Mouse (Mus musculus) heart, postnatal 10 days (tissue): ENCODE results near the gene Hist1h2ab. TPM values are rescaled to one million over a fixed set of nuclear protein-coding genes. Genes with fewer than 3 reads are reported as not detected.
"Not testable (repeated sequence)": the region's sequence is repeated elsewhere in the genome, so short reads cannot be mapped to it uniquely, and the experiment has no call there.

Experiments used
- DNase-seq, 2 experiments: peaks; one replicate each; pipeline ENCODE4 v3.0.0; 2021
- intact Hi-C: fragments of 180-260 bp; cut with DNase I; formaldehyde crosslinking; loops from one replicate; pipeline ENCODE4 v1.15.1; 2025
- microRNA-seq, 2 experiments: library from miRNA; unstranded; fragments of <30 nt; microRNA quantifications; one replicate each; pipeline ENCODE4 v1.2.0; 2022
- total RNA-seq, 2 experiments: library from RNA; stranded (reverse); gene quantifications; 2 replicates each; pipeline ENCODE4 v1.2.3; 2021

The Hist1h2ab gene
- total RNA-seq, 2 experiments from 2014 or later: 166 to 169 TPM

DNA sequence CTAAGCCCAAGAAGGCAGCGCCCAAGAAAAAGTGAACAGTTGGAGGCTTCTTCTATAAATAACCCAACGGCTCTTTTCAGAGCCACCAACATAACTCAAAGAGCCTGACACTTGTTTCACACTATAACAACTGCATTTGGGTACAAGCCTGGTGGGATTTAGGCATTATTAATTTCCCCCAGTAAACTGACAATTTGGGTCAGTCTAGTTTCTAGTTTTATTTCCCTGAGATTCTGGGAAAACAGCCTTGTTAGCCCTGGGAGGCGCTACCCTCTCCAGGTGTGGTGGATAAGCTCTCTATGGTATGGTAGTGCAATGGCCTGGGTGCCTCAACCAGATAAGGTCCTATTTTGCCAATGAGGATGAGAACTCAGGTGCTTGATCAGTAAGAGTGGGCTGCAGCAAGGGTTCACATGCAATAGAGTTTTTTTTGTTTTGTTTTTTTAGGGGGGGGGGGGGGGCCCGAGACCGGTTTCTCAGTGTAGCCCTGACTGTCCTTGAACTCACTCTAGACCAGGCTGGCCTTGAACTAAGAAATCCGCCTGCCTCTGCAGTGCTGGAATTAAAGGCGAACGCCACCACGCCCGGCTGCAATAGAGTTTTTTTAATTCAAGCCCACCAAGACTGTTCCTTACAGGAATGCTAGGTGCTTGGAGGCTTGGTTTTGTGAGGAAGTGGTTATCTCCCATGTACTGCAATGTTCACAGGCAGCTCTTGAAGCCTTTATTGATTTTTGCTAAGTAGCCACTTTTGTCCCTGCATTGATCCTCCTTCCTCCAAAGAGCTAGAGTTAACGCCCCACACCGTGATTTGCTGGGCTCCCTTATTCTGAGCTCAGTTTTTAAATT lies 13.6 kb downstream of the Hist1h2ab start:
- no peak for DNase-seq
- intact Hi-C loops: loop anchor here (5.0 kb wide), 1 partner anchor 1712 kb away; no protein-coding TSS in a partner anchor

DNA sequence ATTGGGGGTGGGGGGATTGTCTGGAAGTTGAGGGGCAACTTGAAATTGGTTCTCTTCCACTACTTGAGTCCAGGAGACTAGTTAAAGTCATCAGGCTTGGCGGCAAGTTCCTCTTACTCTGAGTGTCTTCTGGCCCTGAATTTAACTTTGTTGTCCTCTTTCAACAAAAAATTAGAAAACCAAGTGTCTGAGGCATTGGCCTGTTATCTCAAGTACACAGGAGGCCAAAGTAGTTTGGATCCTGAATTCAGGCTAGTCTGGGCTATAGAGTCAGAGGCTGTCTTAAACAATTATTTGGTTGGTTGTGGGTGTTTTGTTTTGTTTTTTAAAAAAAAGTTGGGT lies 14.2 kb downstream of the Hist1h2ab start:
- intact Hi-C loops: no loop called here
- DNase-seq: no peak

DNA sequence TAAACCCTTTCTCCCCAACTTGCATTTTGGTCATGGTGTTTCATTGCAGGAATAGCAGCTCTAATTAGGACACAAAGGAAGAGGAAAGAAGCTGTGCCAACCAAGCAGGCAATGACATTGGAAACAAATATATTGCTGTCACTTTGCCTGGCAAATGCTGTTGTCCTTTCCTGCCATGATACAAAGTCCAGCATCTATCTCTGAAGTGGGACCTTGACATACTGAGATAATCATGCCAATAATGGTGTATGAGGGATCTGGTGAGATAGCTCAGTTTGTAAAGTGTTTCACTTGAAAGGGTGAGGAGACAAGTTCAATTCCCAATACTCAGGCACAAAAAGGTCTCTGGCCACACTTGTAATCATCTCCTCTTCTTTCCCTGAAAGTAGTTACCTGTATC lies 15.8 kb downstream of the Hist1h2ab start:
- no peak for DNase-seq
- intact Hi-C loops: no loop called here

DNA sequence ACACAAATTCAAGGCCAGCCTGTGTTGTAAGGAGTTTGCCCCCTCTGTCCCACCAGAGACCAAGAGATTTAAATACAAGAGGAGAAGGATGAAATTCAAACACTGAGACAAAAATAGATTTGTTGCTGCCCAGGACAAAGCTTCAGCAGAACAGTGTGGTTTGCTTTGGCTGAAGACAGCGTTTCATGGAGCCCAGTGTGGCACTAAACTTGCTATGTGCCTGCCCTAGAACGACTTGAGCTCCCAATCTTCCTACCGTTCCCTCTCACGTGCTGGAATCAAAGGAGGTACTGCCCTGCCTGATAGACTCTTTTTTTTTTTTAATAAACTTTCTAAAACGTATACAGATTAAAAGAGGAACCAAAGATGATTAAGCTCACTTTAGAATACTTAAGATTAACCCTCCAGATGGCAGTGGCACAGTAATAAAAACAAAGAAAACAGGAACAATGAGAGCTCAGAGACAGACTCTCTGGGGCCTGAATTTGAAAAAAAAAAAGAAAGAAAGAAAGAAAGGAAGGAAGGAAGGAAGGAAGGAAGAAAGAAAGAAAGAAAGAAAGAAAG lies 18.0 kb downstream of the Hist1h2ab start:
- DNase-seq: no peak
- intact Hi-C loops: no loop called here

DNA sequence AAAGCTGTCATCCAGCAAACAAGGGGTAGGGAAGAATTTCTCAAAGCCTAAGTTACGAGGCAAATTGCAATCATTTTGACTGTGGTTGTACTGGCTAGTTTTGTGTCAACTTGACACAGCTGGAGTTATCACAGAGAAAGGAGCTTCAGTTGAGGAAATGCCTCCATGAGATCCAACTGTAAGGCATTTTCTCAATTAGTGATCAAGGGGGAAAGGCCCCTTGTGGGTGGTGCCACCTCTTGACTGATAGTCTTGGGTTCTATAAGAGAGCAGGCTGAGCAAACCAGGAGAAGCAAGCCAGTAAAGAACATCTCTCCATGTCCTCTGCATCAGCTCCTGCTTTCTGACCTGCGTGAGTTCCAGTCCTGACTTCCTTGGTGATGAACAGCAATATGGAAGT lies 18.7 kb downstream of the Hist1h2ab start, which contains the start of gene Trim38:
Gene Trim38, plus strand, starts transcription at position 301 of the 400 bp plus-strand sequence.
- not testable (repeated sequence) for DNase-seq

DNA sequence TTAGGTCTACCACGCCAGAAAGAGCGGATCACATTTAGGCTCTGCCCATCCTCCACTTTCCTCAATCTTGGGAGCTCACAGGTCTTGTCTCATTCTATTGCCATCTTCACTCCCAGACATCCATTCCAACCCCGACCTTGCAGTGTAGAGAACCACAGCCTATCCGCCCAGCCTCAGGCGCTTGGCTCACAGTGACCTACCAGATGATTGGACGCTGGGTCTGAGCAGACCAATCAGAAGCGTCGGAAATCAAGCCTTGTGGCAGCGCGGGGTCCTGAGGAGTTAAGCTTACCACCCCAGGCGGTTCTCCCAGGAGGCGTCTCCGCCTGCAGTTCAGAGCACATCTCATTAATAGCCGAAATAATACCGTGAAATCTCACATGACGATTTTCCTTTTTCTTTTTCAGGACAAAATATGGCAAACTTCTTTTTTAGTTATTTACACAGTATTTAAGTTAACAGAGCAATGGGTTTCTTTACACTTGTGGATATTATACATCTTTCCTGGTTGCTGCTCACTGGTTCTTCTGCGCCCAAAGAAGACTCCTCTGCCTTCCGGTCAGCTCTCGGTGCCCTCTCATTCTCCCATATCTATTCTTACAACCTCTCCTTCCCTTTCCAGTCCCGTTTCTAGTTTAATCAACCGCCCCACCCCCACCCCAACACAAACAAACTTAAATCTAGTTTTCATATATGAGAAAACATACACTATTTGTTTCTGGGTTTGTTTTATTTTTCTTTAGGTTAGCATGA lies 21.8 kb downstream of the Hist1h2ab start:
- DNase-seq: peak; percentile 55 to 58
- intact Hi-C loops: no loop called here

More for the DNA sequence above, 18.7 kb downstream of the Hist1h2ab start, which contains the start of gene Trim38:
- intact Hi-C loops: not testable (repeated sequence)

DNA sequence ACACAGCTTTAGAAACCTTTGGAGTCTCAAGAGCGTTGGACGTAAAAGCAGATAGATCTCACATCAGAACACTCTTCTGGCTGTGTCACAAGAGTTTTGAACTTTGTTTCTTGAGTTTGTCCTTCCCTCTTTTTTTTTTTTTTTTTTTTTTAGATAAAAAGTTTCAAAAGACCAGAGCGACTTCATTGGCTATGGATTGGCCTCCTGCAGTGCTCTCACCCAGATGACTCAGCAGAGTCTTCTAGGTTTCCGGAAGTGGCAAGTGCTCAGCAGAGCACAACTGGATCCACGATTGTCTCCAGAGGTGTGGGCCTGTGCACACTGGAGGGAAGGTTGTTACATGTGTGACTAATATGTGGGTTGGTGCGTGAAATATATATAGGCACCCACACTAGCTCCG lies 27.4 kb downstream of the Hist1h2ab start:
- DNase-seq: no peak
- intact Hi-C loops: no loop called here

DNA sequence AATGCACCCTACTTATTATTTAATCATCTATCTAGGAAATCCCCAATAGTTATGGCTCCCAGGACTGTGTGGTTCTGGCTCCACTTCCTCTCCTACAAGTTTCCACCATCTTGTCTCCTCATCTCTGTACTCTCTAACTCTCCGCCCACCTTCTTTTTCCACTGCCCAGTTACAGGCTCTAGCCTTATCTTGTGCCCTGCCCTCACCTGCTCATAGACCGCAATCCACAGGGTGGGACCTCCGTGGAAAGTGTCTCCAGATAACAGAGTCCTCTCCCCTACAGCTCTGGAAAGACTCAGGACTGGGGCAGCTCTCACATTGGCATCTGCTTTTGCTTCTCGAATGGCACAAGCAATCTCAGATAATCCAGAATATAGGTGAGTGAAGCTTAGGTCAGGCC lies 28.1 kb downstream of the Hist1h2ab start:
- no peak for DNase-seq
- intact Hi-C loops: no loop called here

DNA sequence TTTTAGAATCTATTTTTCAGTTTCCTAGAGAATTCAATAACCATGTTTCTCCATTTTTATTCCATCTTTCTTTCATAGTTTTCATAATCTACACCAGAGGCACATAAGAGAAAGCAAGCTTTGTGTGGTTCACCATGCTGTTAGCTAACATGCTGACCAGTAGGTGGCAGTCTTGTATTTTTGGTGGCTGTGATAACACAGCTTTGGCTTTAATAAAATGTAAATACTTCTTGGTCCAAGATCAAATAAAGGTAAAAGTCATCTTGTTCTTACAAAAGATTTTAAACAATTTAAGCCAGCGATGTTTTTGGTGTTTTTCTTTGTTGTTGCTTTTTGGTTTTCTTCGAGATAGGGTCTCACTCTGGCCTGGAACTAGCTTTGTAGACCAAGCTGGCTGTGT lies 41.6 kb downstream of the Hist1h2ab start:
- intact Hi-C loops: loop anchor here (1.0 to 5.0 kb wide), 3 partner anchors 93 to 504 kb away; no protein-coding TSS in a partner anchor
- peak; percentile 38 to 67 for DNase-seq

DNA sequence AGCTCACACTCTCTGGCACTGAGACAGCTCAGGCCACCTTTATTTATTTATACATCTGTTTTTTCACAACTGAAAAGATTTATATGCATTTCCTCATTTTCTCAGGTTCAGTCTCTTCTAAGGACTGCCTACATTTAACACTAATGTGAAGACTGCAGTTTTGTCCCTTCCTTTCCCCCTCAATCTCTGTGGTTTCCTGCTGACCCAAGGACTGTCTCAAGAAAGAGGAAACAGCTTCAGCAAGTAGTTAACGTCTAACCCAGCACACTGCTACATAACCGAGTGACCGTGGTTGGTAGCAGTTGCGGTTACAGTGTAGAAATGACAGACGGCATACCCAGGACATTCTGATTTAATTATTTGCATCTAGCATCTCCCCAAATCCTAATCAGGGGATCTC lies 48.5 kb downstream of the Hist1h2ab start:
- intact Hi-C loops: no loop called here
- no peak for DNase-seq

Small RNAs within 50 kb of the gene (microRNA-seq; reads per million reads assigned to microRNA genes)
- gene Gm44314: 0 reads per million in 2 experiments
- 0 reads per million in 2 experiments for gene Gm44484

Other genes starting within 250 kb of the Hist1h2ab start
- 100 to 1,000 TPM; 743 to 812 TPM for gene Hist1h4h, start 220.1 kb upstream of the Hist1h2ab start, total RNA-seq
- gene Hist1h2af, start 217.2 kb upstream of the Hist1h2ab start, total RNA-seq: 100 to 1,000 TPM; 171 to 245 TPM
- 10 to 100 TPM; 45.9 to 66.2 TPM for gene Hist1h3g, start 215.7 kb upstream of the Hist1h2ab start, total RNA-seq
- 10 to 100 TPM in 1 of 2 experiments, 1 to 10 TPM in 1; 9.2 to 11.2 TPM for gene Hist1h2bh, start 207.7 kb upstream of the Hist1h2ab start, total RNA-seq
- gene Hist1h3f, start 207.1 kb upstream of the Hist1h2ab start, total RNA-seq: 10 to 100 TPM; 52.6 to 63.4 TPM
- gene Hist1h4f, start 199.5 kb upstream of the Hist1h2ab start, total RNA-seq: 100 to 1,000 TPM; 308 to 354 TPM
- gene Hist1h1d, start 197.9 kb upstream of the Hist1h2ab start, total RNA-seq: 10 to 100 TPM; 16.9 to 20.1 TPM
- 100 to 1,000 TPM; 125 to 161 TPM for gene Hist1h3e, start 188.8 kb upstream of the Hist1h2ab start, total RNA-seq
- gene Hist1h2ae, start 179.9 kb upstream of the Hist1h2ab start, total RNA-seq: 10 to 100 TPM; 38.7 to 42.6 TPM
- gene Hist1h2bg, start 179.7 kb upstream of the Hist1h2ab start, total RNA-seq: 100 to 1,000 TPM; 285 to 300 TPM
- gene Hist1h2bf, start 176.9 kb upstream of the Hist1h2ab start, total RNA-seq: 100 to 1,000 TPM; 116 to 129 TPM
- 10 to 100 TPM; 32.3 to 37.7 TPM for gene Hist1h2ad, start 176.7 kb upstream of the Hist1h2ab start, total RNA-seq
- gene Hist1h3d, start 175.4 kb upstream of the Hist1h2ab start, total RNA-seq: 10 to 100 TPM; 26.2 to 30.6 TPM
- gene Hist1h4d, start 169.5 kb upstream of the Hist1h2ab start, total RNA-seq: 100 to 1,000 TPM; 167 to 189 TPM
- gene Hist1h2be, start 130.0 kb upstream of the Hist1h2ab start, total RNA-seq: 10 to 100 TPM; 18.8 to 19.8 TPM
- gene Hist1h1e, start 128.6 kb upstream of the Hist1h2ab start, total RNA-seq: 100 to 1,000 TPM; 138 to 168 TPM
- 1 to 10 TPM; 5.1 to 6.2 TPM for gene Hist1h2ac, start 67.2 kb upstream of the Hist1h2ab start, total RNA-seq
- gene Hist1h2bc, start 66.9 kb upstream of the Hist1h2ab start, total RNA-seq: 10 to 100 TPM; 50.8 to 51.3 TPM
- gene Hist1h1t, start 55.3 kb upstream of the Hist1h2ab start, total RNA-seq: under 1 TPM; 0.29 to 0.67 TPM
- 100 to 1,000 TPM; 105 to 116 TPM for gene Hist1h4c, start 52.7 kb upstream of the Hist1h2ab start, total RNA-seq
- gene Hfe, start 40.3 kb upstream of the Hist1h2ab start, total RNA-seq: 10 to 100 TPM; 26.7 to 32.4 TPM
- 100 to 1,000 TPM; 299 to 383 TPM for gene Hist1h1c, start 12.3 kb upstream of the Hist1h2ab start, total RNA-seq
- gene Hist1h3c, start 5.5 kb upstream of the Hist1h2ab start, total RNA-seq: 100 to 1,000 TPM in 1 of 2 experiments, 10 to 100 TPM in 1; 84.0 to 101 TPM
- gene Hist1h2bb, start 4.4 kb upstream of the Hist1h2ab start, total RNA-seq: 100 to 1,000 TPM; 105 to 106 TPM
- gene Hist1h3b, start 1.1 kb downstream of the Hist1h2ab start, total RNA-seq: 100 to 1,000 TPM; 221 to 266 TPM
- 100 to 1,000 TPM; 130 to 151 TPM for gene Hist1h4b, start 5.9 kb downstream of the Hist1h2ab start, total RNA-seq
- gene Hist1h4a, start 10.1 kb downstream of the Hist1h2ab start, total RNA-seq: 100 to 1,000 TPM; 162 to 177 TPM
- 100 to 1,000 TPM; 160 to 202 TPM for gene Hist1h3a, start 11.3 kb downstream of the Hist1h2ab start, total RNA-seq
- gene Hist1h1a, start 12.5 kb downstream of the Hist1h2ab start, total RNA-seq: 100 to 1,000 TPM; 109 to 127 TPM
- not detected for gene Trim38, start 18.8 kb downstream of the Hist1h2ab start, total RNA-seq
- gene Slc17a2, start 55.9 kb downstream of the Hist1h2ab start, total RNA-seq: not detected
- gene Slc17a3, start 88.3 kb downstream of the Hist1h2ab start, total RNA-seq: not detected
- not detected for gene Slc17a1, start 116.6 kb downstream of the Hist1h2ab start, total RNA-seq
- gene Slc17a4, start 163.9 kb downstream of the Hist1h2ab start, total RNA-seq: not detected
- gene Hist1h2ba, start 183.0 kb downstream of the Hist1h2ab start, total RNA-seq: not detected
- gene Hist1h2aa, start 183.3 kb downstream of the Hist1h2ab start, total RNA-seq: not detected
- gene Scgn, start 240.1 kb downstream of the Hist1h2ab start, total RNA-seq: not detected